Mouse (Mus musculus) heart, postnatal 10 days (tissue): ENCODE results near the gene S100a6. TPM values are rescaled to one million over a fixed set of nuclear protein-coding genes. Genes with fewer than 3 reads are reported as not detected.

ENCODE experiments used
- DNase-seq, 2 experiments: peaks; one replicate each; pipeline ENCODE4 v3.0.0; 2021
- intact Hi-C: fragments of 180-260 bp; cut with DNase I; formaldehyde crosslinking; loops from one replicate; pipeline ENCODE4 v1.15.1; 2025
- total RNA-seq, 2 experiments: library from RNA; stranded (reverse); gene quantifications; 2 replicates each; pipeline ENCODE4 v1.2.3; 2021

Gene S100a6
- total RNA-seq, 2 experiments from 2014 or later: 81.8 to 85.3 TPM

GRCm38 (mm10) chr3:90621552-90621951 is 8.9 kb downstream of the S100a6 start:
- no peak for DNase-seq
- intact Hi-C loops: no loop called here

GRCm38 (mm10) chr3:90623435-90624071 is 10.9 kb downstream of the S100a6 start:
- intact Hi-C loops: no loop called here
- DNase-seq: peak; percentile 86 to 88

GRCm38 (mm10) chr3:90625496-90625895 is 12.8 kb downstream of the S100a6 start:
- intact Hi-C loops: no loop called here
- no peak for DNase-seq

GRCm38 (mm10) chr3:90626266-90627021 is 13.8 kb downstream of the S100a6 start:
- intact Hi-C loops: no loop called here
- DNase-seq: no peak

GRCm38 (mm10) chr3:90627366-90627765 is 14.7 kb downstream of the S100a6 start:
- DNase-seq: no peak
- intact Hi-C loops: no loop called here

GRCm38 (mm10) chr3:90627807-90628206 is 15.1 kb downstream of the S100a6 start:
- DNase-seq: peak; percentile 29 to 33
- intact Hi-C loops: no loop called here

GRCm38 (mm10) chr3:90629298-90629697 is 16.6 kb downstream of the S100a6 start:
- intact Hi-C loops: no loop called here
- DNase-seq: no peak

GRCm38 (mm10) chr3:90631984-90632383 is 19.3 kb downstream of the S100a6 start:
- DNase-seq: no peak
- intact Hi-C loops: no loop called here

- intact Hi-C loops: no loop called here
- no peak for DNase-seq
These were observed 26.0 kb downstream of the S100a6 start for GRCm38 (mm10) chr3:90638511-90639275.

- intact Hi-C loops: no loop called here
- peak in 1 of 2 experiments; percentile 33 for DNase-seq
These were observed 27.0 kb downstream of the S100a6 start for GRCm38 (mm10) chr3:90639511-90640154.

GRCm38 (mm10) chr3:90640981-90641380 is 28.3 kb downstream of the S100a6 start:
- no peak for DNase-seq
- intact Hi-C loops: no loop called here

- intact Hi-C loops: no loop called here
- peak; percentile 33 to 67 for DNase-seq
These were observed 31.5 kb downstream of the S100a6 start for GRCm38 (mm10) chr3:90644220-90644619.

- intact Hi-C loops: no loop called here
These were observed 34.6 kb downstream of the S100a6 start for GRCm38 (mm10) chr3:90647291-90647690.

GRCm38 (mm10) chr3:90648981-90649380 is 36.3 kb downstream of the S100a6 start:
- no peak for DNase-seq
- intact Hi-C loops: no loop called here

More at GRCm38 (mm10) chr3:90647291-90647690, 34.6 kb downstream of the S100a6 start:
- DNase-seq: no peak

- DNase-seq: no peak
- intact Hi-C loops: loop anchor here (5.0 to 10.0 kb wide), 2 partner anchors 63 to 235 kb away; no protein-coding TSS in a partner anchor
These were observed 37.1 kb downstream of the S100a6 start for GRCm38 (mm10) chr3:90649832-90650231.

GRCm38 (mm10) chr3:90652878-90653508 is 40.3 kb downstream of the S100a6 start:
- intact Hi-C loops: loop anchor here (1.0 to 10.0 kb wide), 3 partner anchors 66 to 238 kb away; partner anchors contain the start of gene Snapin
- DNase-seq: peak; percentile 76 to 87

GRCm38 (mm10) chr3:90653717-90654116 is 41.0 kb downstream of the S100a6 start, which contains the start of gene S100a7a:
Gene S100a7a, plus strand, starts transcription at chr3:90654017.
- intact Hi-C loops: loop anchor here (5.0 to 10.0 kb wide), 2 partner anchors 66 to 239 kb away; no protein-coding TSS in a partner anchor

GRCm38 (mm10) chr3:90657405-90657804 is 44.7 kb downstream of the S100a6 start:
- intact Hi-C loops: loop anchor here (2.0 to 10.0 kb wide), 2 partner anchors 51 to 243 kb away; no protein-coding TSS in a partner anchor
- peak in 1 of 2 experiments; percentile 22 for DNase-seq

More at GRCm38 (mm10) chr3:90653717-90654116, 41.0 kb downstream of the S100a6 start, which contains the start of gene S100a7a:
- DNase-seq: no peak

- DNase-seq: no peak
- intact Hi-C loops: loop anchor here (10.0 kb wide), 1 partner anchor 245 kb away; no protein-coding TSS in a partner anchor
These were observed 46.8 kb downstream of the S100a6 start for GRCm38 (mm10) chr3:90659364-90660044.
